Mouse (Mus musculus) MEL (cell line): Measurements from ENCODE around the gene Olfr90. TPM values are rescaled to one million over a fixed set of nuclear protein-coding genes. Genes with fewer than 3 reads are reported as not detected.

Experiments used
- DNase-seq: peaks from one replicate; pipeline ENCODE4 v3.0.0; 2011; ENCODE audit warnings: low read depth, low spot score
- H3K27ac ChIP-seq: 2 replicates; pipeline ENCODE4 v1.5.1; 2012; ENCODE audit warnings: low read depth, mild to moderate bottlenecking, control low read depth, low read length, moderate library complexity; ENCODE audit not compliant: control insufficient read depth
- H3K27me3 ChIP-seq, 2 experiments: fragments of 150-350 bp in 1 of 2; sonication (generic) in 1 of 2; 2 replicates each; pipeline ENCODE4 v1.6.1; 2012; ENCODE audit warnings: low read length in 2 of 2, mild to moderate bottlenecking in 2 of 2, improper control_type of control experiment in 1 of 2, moderate library complexity in 1 of 2; ENCODE audit not compliant: insufficient read depth in 2 of 2, control insufficient read depth in 1 of 2
- H3K36me3 ChIP-seq, 2 experiments: 2 replicates each; pipeline ENCODE4 v1.6.1; 2012 to 2014; ENCODE audit warnings: low read length in 2 of 2, improper control_type of control experiment in 1 of 2, inconsistent platforms in 1 of 2, mild to moderate bottlenecking in 1 of 2; ENCODE audit not compliant: insufficient read depth in 2 of 2, control insufficient read depth in 1 of 2
- H3K4me1 ChIP-seq, 2 experiments: fragments of 150-350 bp in 1 of 2; sonication (generic) in 1 of 2; 2 replicates each; pipeline ENCODE4 v1.6.1; 2012; ENCODE audit warnings: low read length in 2 of 2, improper control_type of control experiment in 1 of 2, mild to moderate bottlenecking in 1 of 2; ENCODE audit not compliant: insufficient read depth in 2 of 2, control insufficient read depth in 1 of 2
- H3K4me3 ChIP-seq, 2 experiments: fragments of 150-350 bp in 1 of 2; sonication (generic) in 1 of 2; 2 replicates each; pipeline ENCODE4 v1.5.1; 2012; ENCODE audit warnings: low read depth in 2 of 2, low read length in 2 of 2, mild to moderate bottlenecking in 2 of 2, moderate library complexity in 2 of 2, control low read depth in 1 of 2, improper control_type of control experiment in 1 of 2; ENCODE audit not compliant: control insufficient read depth in 1 of 2, insufficient read depth in 1 of 2
- H3K79me2 ChIP-seq: 2 replicates; pipeline ENCODE4 v1.6.1; 2012; ENCODE audit warnings: mild to moderate bottlenecking, low read length, moderate library complexity; ENCODE audit not compliant: control insufficient read depth, poor library complexity, insufficient read depth
- H3K9ac ChIP-seq: 2 replicates; pipeline ENCODE4 v1.6.1; 2012; ENCODE audit warnings: low read depth, mild to moderate bottlenecking, control low read depth, low read length, moderate library complexity; ENCODE audit not compliant: control insufficient read depth, poor library complexity, severe bottlenecking
- H3K9me3 ChIP-seq: fragments of 150-350 bp; sonication (generic); replicated peaks from 2 replicates; pipeline ENCODE4 v1.6.1; 2012; ENCODE audit warnings: mild to moderate bottlenecking, low read length, improper control_type of control experiment, moderate library complexity; ENCODE audit not compliant: insufficient read depth
- BHLHE40 ChIP-seq: IDR thresholded peaks from 2 replicates; pipeline ENCODE4 v1.6.1; 2012; ENCODE audit warnings: low read depth, mild to moderate bottlenecking, inconsistent platforms, low read length, improper control_type of control experiment, borderline replicate concordance
- CHD1 ChIP-seq: IDR thresholded peaks from 2 replicates; pipeline ENCODE4 v1.6.1; 2012; ENCODE audit warnings: low read depth, mild to moderate bottlenecking, inconsistent platforms, low read length, improper control_type of control experiment
- CTCF ChIP-seq, 3 experiments: IDR thresholded peaks in 2 of 3; conservative IDR thresholded peaks in 1 of 3; 2 replicates each; pipeline ENCODE4 v1.5.1; 2011 to 2012; ENCODE audit warnings: low read length in 3 of 3, low read depth in 2 of 3, mild to moderate bottlenecking in 2 of 3, improper control_type of control experiment in 1 of 3, inconsistent platforms in 1 of 3, mixed read lengths in 1 of 3, moderate library complexity in 1 of 3; ENCODE audit not compliant: control insufficient read depth in 1 of 3, insufficient read depth in 1 of 3, poor library complexity in 1 of 3, severe bottlenecking in 1 of 3
- E2F4 ChIP-seq: IDR thresholded peaks from 2 replicates; pipeline ENCODE4 v1.6.1; 2011; ENCODE audit warnings: low read depth, low read length, improper control_type of control experiment, borderline replicate concordance
- ELF1 ChIP-seq: IDR thresholded peaks from 2 replicates; pipeline ENCODE4 v1.6.1; 2014; ENCODE audit warnings: low read depth, mild to moderate bottlenecking, inconsistent platforms, low read length, improper control_type of control experiment, moderate library complexity
- EP300 ChIP-seq, 2 experiments: IDR thresholded peaks; 2 replicates each; pipeline ENCODE4 v1.6.1; 2011; ENCODE audit warnings: improper control_type of control experiment in 2 of 2, low read length in 2 of 2, low read depth in 1 of 2, mild to moderate bottlenecking in 1 of 2
- ETS1 ChIP-seq: IDR thresholded peaks from 2 replicates; pipeline ENCODE4 v1.6.1; 2012; ENCODE audit warnings: low read depth, mild to moderate bottlenecking, inconsistent platforms, low read length, improper control_type of control experiment, moderate library complexity
- HCFC1 ChIP-seq: IDR thresholded peaks from 2 replicates; pipeline ENCODE4 v1.6.1; 2012; ENCODE audit warnings: low read depth, mild to moderate bottlenecking, inconsistent platforms, low read length, improper control_type of control experiment, moderate library complexity
- JUND ChIP-seq: IDR thresholded peaks from 2 replicates; pipeline ENCODE4 v1.6.1; 2011; ENCODE audit warnings: low read depth, mild to moderate bottlenecking, improper control_type of control experiment, low read length
- KAT2A ChIP-seq: conservative IDR thresholded peaks from 2 replicates; pipeline ENCODE4 v1.6.1; 2012; ENCODE audit warnings: low read depth, low read length, improper control_type of control experiment, inconsistent platforms
- MAX ChIP-seq: IDR thresholded peaks from 2 replicates; pipeline ENCODE4 v1.6.1; 2011; ENCODE audit warnings: low read length, improper control_type of control experiment
- MAZ ChIP-seq: IDR thresholded peaks from 2 replicates; pipeline ENCODE4 v1.6.1; 2012; ENCODE audit warnings: low read depth, mild to moderate bottlenecking, inconsistent platforms, low read length, improper control_type of control experiment
- MEF2A ChIP-seq: IDR thresholded peaks from 2 replicates; pipeline ENCODE4 v1.6.1; 2014; ENCODE audit warnings: low read depth, mild to moderate bottlenecking, inconsistent platforms, low read length, improper control_type of control experiment; ENCODE audit not compliant: poor library complexity, insufficient replicate concordance, severe bottlenecking; ENCODE audit errors: extremely low read depth
- MXI1 ChIP-seq: IDR thresholded peaks from 2 replicates; pipeline ENCODE4 v1.6.1; 2011; ENCODE audit warnings: mild to moderate bottlenecking, low read depth, low read length, improper control_type of control experiment
- MYB ChIP-seq: IDR thresholded peaks from 2 replicates; pipeline ENCODE4 v1.6.1; 2011; ENCODE audit warnings: mild to moderate bottlenecking, low read depth, low read length, improper control_type of control experiment
- MYC ChIP-seq: IDR thresholded peaks from 2 replicates; pipeline ENCODE4 v1.6.1; 2011; ENCODE audit warnings: low read depth, mild to moderate bottlenecking, low read length, improper control_type of control experiment, moderate library complexity
- NELFE ChIP-seq: IDR thresholded peaks from 2 replicates; pipeline ENCODE4 v1.6.1; 2011; ENCODE audit warnings: low read depth, low read length, improper control_type of control experiment
- POLR2A ChIP-seq, 2 experiments: IDR thresholded peaks; 2 replicates each; pipeline ENCODE4 v1.6.1; 2011 to 2012; ENCODE audit warnings: low read length in 2 of 2, mild to moderate bottlenecking in 2 of 2, control low read depth in 1 of 2, improper control_type of control experiment in 1 of 2, low read depth in 1 of 2, moderate library complexity in 1 of 2; ENCODE audit not compliant: control insufficient read depth in 1 of 2, insufficient read depth in 1 of 2, poor library complexity in 1 of 2
- POLR2AphosphoS2 ChIP-seq: IDR thresholded peaks from 2 replicates; pipeline ENCODE4 v1.6.1; 2011; ENCODE audit warnings: low read length, improper control_type of control experiment
- POLR2AphosphoS5 ChIP-seq: IDR thresholded peaks from 2 replicates; pipeline ENCODE4 v1.6.1; 2012; ENCODE audit warnings: low read depth, borderline replicate concordance, mild to moderate bottlenecking, inconsistent platforms, low read length, moderate library complexity, mixed read lengths
- RAD21 ChIP-seq: IDR thresholded peaks from 2 replicates; pipeline ENCODE4 v1.6.1; 2011; ENCODE audit warnings: mild to moderate bottlenecking, low read depth, low read length, improper control_type of control experiment
- RCOR1 ChIP-seq: IDR thresholded peaks from 2 replicates; pipeline ENCODE4 v1.6.1; 2012; ENCODE audit warnings: low read depth, mild to moderate bottlenecking, inconsistent platforms, low read length, improper control_type of control experiment
- SIN3A ChIP-seq: IDR thresholded peaks from 2 replicates; pipeline ENCODE4 v1.6.1; 2012; ENCODE audit warnings: low read length, improper control_type of control experiment, inconsistent platforms
- SMC3 ChIP-seq: IDR thresholded peaks from 2 replicates; pipeline ENCODE4 v1.6.1; 2011; ENCODE audit warnings: low read depth, low read length, improper control_type of control experiment
- TAL1 ChIP-seq: IDR thresholded peaks from 2 replicates; pipeline ENCODE4 v1.6.1; 2012; ENCODE audit warnings: mild to moderate bottlenecking, inconsistent platforms, low read length, moderate library complexity, mixed read lengths
- TBP ChIP-seq: IDR thresholded peaks from 2 replicates; pipeline ENCODE4 v1.8.0; 2011; ENCODE audit warnings: low read depth, low read length, improper control_type of control experiment
- USF1 ChIP-seq: IDR thresholded peaks from 2 replicates; pipeline ENCODE4 v1.6.1; 2014; ENCODE audit warnings: low read depth, mild to moderate bottlenecking, inconsistent platforms, low read length, improper control_type of control experiment, moderate library complexity
- USF2 ChIP-seq, 2 experiments: IDR thresholded peaks; 2 replicates each; pipeline ENCODE4 v1.6.1; 2011 to 2012; ENCODE audit warnings: improper control_type of control experiment in 2 of 2, low read length in 2 of 2, borderline replicate concordance in 1 of 2, inconsistent platforms in 1 of 2, low read depth in 1 of 2, mild to moderate bottlenecking in 1 of 2; ENCODE audit not compliant: insufficient read depth in 1 of 2
- ZC3H11A ChIP-seq: IDR thresholded peaks from 2 replicates; pipeline ENCODE4 v1.6.1; 2012; ENCODE audit warnings: low read depth, mild to moderate bottlenecking, inconsistent platforms, low read length, improper control_type of control experiment
- ZKSCAN1 ChIP-seq: IDR thresholded peaks from 2 replicates; pipeline ENCODE4 v1.6.1; 2012; ENCODE audit warnings: low read depth, mild to moderate bottlenecking, inconsistent platforms, low read length, improper control_type of control experiment, moderate library complexity
- ZNF384 ChIP-seq: IDR thresholded peaks from 2 replicates; pipeline ENCODE4 v1.6.1; 2012; ENCODE audit warnings: low read depth, mild to moderate bottlenecking, inconsistent platforms, low read length, improper control_type of control experiment
- polyA plus RNA-seq, 2 experiments: library from polyadenylated mRNA; stranded (reverse) in 1 of 2; unstranded in 1 of 2; fragments of >175 nt in 1 of 2; fragments of >200 nt in 1 of 2; gene quantifications; 2 replicates each; pipeline versions ENCODE4 v1.2.1 to v1.2.4; 2012; ENCODE audit warnings: low replicate concordance in 2 of 2, low read depth in 1 of 2; ENCODE audit not compliant: insufficient read length in 2 of 2, insufficient read depth in 1 of 2, missing spikeins in 1 of 2
- total RNA-seq: library from RNA; depleted of rRNA; stranded (reverse); fragments of 300-350 nt; gene quantifications from 2 replicates; pipeline ENCODE4 v1.2.3, GENCODE M21; 2012

Gene Olfr90
- total and polyA plus RNA-seq, 3 experiments, result 0.08 TPM; not detected in 1

- H3K79me2 ChIP-seq, result no peaks in the 10 kb centered on the region
- H3K27ac ChIP-seq, result no peak overlapping the region
- H3K36me3 ChIP-seq, result no peaks in the 10 kb centered on the region
- no peaks in the 10 kb centered on the region for H3K4me1 ChIP-seq
- H3K9me3 ChIP-seq, result no peaks in the 10 kb centered on the region
- H3K9ac ChIP-seq, result no peak overlapping the region
- DNase-seq, result peak; percentile 62
- TF ChIP-seq MYB, result no peak
- TF ChIP-seq USF2 (IDR thresholded peaks at IDR 0.05; ENCODE audit: borderline replicate concordance in 1 of 2, insufficient read depth in 1 of 2, low read depth in 1 of 2, low read length in 2 of 2), result no peak
- no peak for TF ChIP-seq JUND
- TF ChIP-seq MEF2A, result no peak
- no peak for TF ChIP-seq MAZ
- no peak for TF ChIP-seq POLR2AphosphoS5
- no peak for TF ChIP-seq MAX
- no peak for TF ChIP-seq ELF1
- TF ChIP-seq BHLHE40, result no peak
- TF ChIP-seq MXI1, result no peak
- no peak for TF ChIP-seq E2F4
- no peak for TF ChIP-seq ZNF384
- no peak for TF ChIP-seq KAT2A
- no peak for TF ChIP-seq POLR2AphosphoS2
- peak; percentile 36 for TF ChIP-seq SMC3
- TF ChIP-seq SIN3A, result no peak
- TF ChIP-seq CHD1, result no peak
- TF ChIP-seq CTCF (IDR thresholded peaks at IDR 0.05 in 2 of 3, conservative IDR thresholded peaks at IDR 0.05 in 1 of 3; ENCODE audit: control insufficient read depth in 1 of 3, insufficient read depth in 1 of 3, low read depth in 2 of 3, low read length in 3 of 3, poor library complexity in 1 of 3, severe bottlenecking in 1 of 3), result peak; percentile 48 to 54 (median 52)
- TF ChIP-seq ZKSCAN1, result no peak
- no peak for TF ChIP-seq TBP
- no peak for TF ChIP-seq EP300 (IDR thresholded peaks at IDR 0.05; ENCODE audit: low read depth in 1 of 2, low read length in 2 of 2)
- TF ChIP-seq ETS1, result no peak
- no peak for TF ChIP-seq RCOR1
- no peak for TF ChIP-seq TAL1
- no peak for TF ChIP-seq MYC
- TF ChIP-seq RAD21, result peak; percentile 49
- peak; percentile 15; the same call in 1 of the 2 replicates for TF ChIP-seq ZC3H11A
- no peak for TF ChIP-seq USF1
- no peak for TF ChIP-seq NELFE
- TF ChIP-seq HCFC1, result no peak
- TF ChIP-seq POLR2A (IDR thresholded peaks at IDR 0.05; ENCODE audit: control insufficient read depth in 1 of 2, insufficient read depth in 1 of 2, low read depth in 1 of 2, low read length in 2 of 2, poor library complexity in 1 of 2), result no peak
- no peaks in the 10 kb centered on the region for H3K27me3 ChIP-seq
- no peak overlapping the region for H3K4me3 ChIP-seq
These were observed 5.0 kb downstream of the Olfr90 start for GRCm38 (mm10) chr17:37083327-37083726.
